29 mouse cellular contexts compared by ENCODE assay signal in genomic region chr12:99849996-99850395, GRCm38 (mm10). TPM values are rescaled to one million over a fixed set of nuclear protein-coding genes. Genes with fewer than 3 reads are reported as not detected.
DNase-seq lines count a peak whose midpoint lies in the region; ATAC-seq and TF ChIP-seq lines count a peak whose summit lies in the region.
"Had no signal": no experiment of that assay in that cellular context is flagged by ENCODE, and none has a peak within 500 bp of the region (broad histone marks: within the 10 kb centered on the region; RNA-seq: fewer than 3 reads in every experiment).

No protein-coding gene starts in this region.

- H3K9me3 ChIP-seq in MEL (replicated peaks; ENCODE audit: insufficient read depth, low read length), result no peaks in the 10 kb centered on the region
- no peaks in the 10 kb centered on the region for H3K9me3 ChIP-seq in stomach, postnatal 0 days (ENCODE audit: control insufficient read depth, low read length)
- H3K9me3 ChIP-seq: embryonic facial prominence, embryonic 12.5 days; forebrain, embryonic 10.5 days; forebrain, embryonic 15.5 days; liver, embryonic 15.5 days; megakaryocyte, embryonic 14.5 days; midbrain, embryonic 13.5 days; neural tube, embryonic 13.5 days had no signal

- H3K27ac ChIP-seq in layer of hippocampus, adult 2 months, result no peak overlapping the region
- no peak overlapping the region for H3K27ac ChIP-seq in MEL (ENCODE audit: control insufficient read depth, low read depth, low read length)
- H3K27ac ChIP-seq in stomach, postnatal 0 days (replicated peaks), result no peak overlapping the region
- H3K27ac ChIP-seq: embryonic facial prominence, embryonic 12.5 days; forebrain, embryonic 10.5 days; forebrain, embryonic 15.5 days; hindbrain, embryonic 14.5 days; liver, embryonic 15.5 days; midbrain, embryonic 13.5 days; neural tube, embryonic 13.5 days had no signal

- TF ChIP-seq EP300 in MEL (IDR thresholded peaks at IDR 0.05; ENCODE audit: low read depth in 1 of 2, low read length in 2 of 2), result no peak
- TF ChIP-seq EP300 in stomach, postnatal 0 days (optimal IDR thresholded peaks at IDR 0.05), result no peak

- H3K4me3 ChIP-seq in layer of hippocampus, adult 2 months, result no peak overlapping the region
- no peak overlapping the region for H3K4me3 ChIP-seq in MEL (ENCODE audit: control insufficient read depth in 1 of 2, insufficient read depth in 1 of 2, low read depth in 2 of 2, low read length in 2 of 2)
- H3K4me3 ChIP-seq in stomach, postnatal 0 days (ENCODE audit: low read depth, low read length), result no peak overlapping the region
- H3K4me3 ChIP-seq: embryonic facial prominence, embryonic 12.5 days; forebrain, embryonic 10.5 days; forebrain, embryonic 15.5 days; liver, embryonic 15.5 days; megakaryocyte, embryonic 14.5 days; midbrain, embryonic 13.5 days; neural tube, embryonic 13.5 days had no signal

- TF ChIP-seq RAD21 in MEL (IDR thresholded peaks at IDR 0.05; ENCODE audit: low read depth, low read length), result peak; percentile 61

- no peaks in the 10 kb centered on the region for H3K79me2 ChIP-seq in MEL (ENCODE audit: control insufficient read depth, insufficient read depth, low read length, poor library complexity)

- peak; percentile 27; the same call in 1 of the 2 replicates for TF ChIP-seq CTCF in layer of hippocampus, adult 2 months (conservative IDR thresholded peaks at IDR 0.05)
- peak; percentile 9 to 53 (median 33); a peak in 4 of 6 replicates for TF ChIP-seq CTCF in MEL (IDR thresholded peaks at IDR 0.05 in 2 of 3, conservative IDR thresholded peaks at IDR 0.05 in 1 of 3; ENCODE audit: control insufficient read depth in 1 of 3, insufficient read depth in 1 of 3, low read depth in 2 of 3, low read length in 3 of 3, poor library complexity in 1 of 3, severe bottlenecking in 1 of 3)
- peak; percentile 21; the same call in 1 of the 2 replicates for TF ChIP-seq CTCF in stomach, postnatal 0 days (IDR thresholded peaks at IDR 0.05; ENCODE audit: low read depth)

- H3K9ac ChIP-seq in MEL (ENCODE audit: control insufficient read depth, low read depth, low read length, poor library complexity, severe bottlenecking), result no peak overlapping the region
- no peak overlapping the region for H3K9ac ChIP-seq in stomach, postnatal 0 days (ENCODE audit: low read length)
- H3K9ac ChIP-seq: embryonic facial prominence, embryonic 12.5 days; forebrain, embryonic 15.5 days; hindbrain, embryonic 14.5 days; liver, embryonic 15.5 days; midbrain, embryonic 13.5 days; neural tube, embryonic 13.5 days had no signal

- no peaks in the 10 kb centered on the region; a peak in 1 of 4 replicates for H3K36me3 ChIP-seq in MEL (ENCODE audit: control insufficient read depth in 1 of 2, insufficient read depth in 2 of 2, low read length in 2 of 2)
- H3K36me3 ChIP-seq in stomach, postnatal 0 days (ENCODE audit: control insufficient read depth, insufficient read depth, low read length), result no peaks in the 10 kb centered on the region
- H3K36me3 ChIP-seq: embryonic facial prominence, embryonic 12.5 days; forebrain, embryonic 15.5 days; liver, embryonic 15.5 days; midbrain, embryonic 13.5 days; neural tube, embryonic 13.5 days had no signal

- H3K4me2 ChIP-seq in stomach, postnatal 0 days (replicated peaks; ENCODE audit: low read depth), result no peak overlapping the region
- H3K4me2 ChIP-seq: embryonic facial prominence, embryonic 12.5 days; forebrain, embryonic 15.5 days; heart, embryonic 11.5 days; hindbrain, embryonic 14.5 days; liver, embryonic 15.5 days; midbrain, embryonic 13.5 days; neural tube, embryonic 13.5 days had no signal

- no peak for DNase-seq in layer of hippocampus, adult 2 months (ENCODE audit: low spot score in 2 of 2)
- DNase-seq in layer of hippocampus, adult 8-10 months (ENCODE audit: low spot score in 2 of 2), result no peak
- DNase-seq in A20 (ENCODE audit: low read depth, low spot score), result peak; percentile 16
- DNase-seq in MEL (ENCODE audit: low read depth, low spot score), result peak; percentile 53
- DNase-seq in stomach, postnatal 0 days (ENCODE audit: low spot score), result no peak
- DNase-seq in urinary bladder, adult 2 months (ENCODE audit: low spot score), result no peak
- DNase-seq: adrenal gland, postnatal 14 days; cerebellum, adult 11-12 months; cerebellum, adult 9-11 months; embryo, embryonic 11 days; gastrocnemius, postnatal 25 days; heart, postnatal 4 days; kidney, adult 18-20 months; kidney, postnatal 4 days; layer of hippocampus, adult 9-11 months; liver; lung, postnatal 4 days; thymus, postnatal 14 days had no signal

- peaks cover 2 to 3% of the 10 kb centered on the region in 2 experiments; a peak in 1 of 4 replicates for H3K4me1 ChIP-seq in MEL (ENCODE audit: control insufficient read depth in 1 of 2, insufficient read depth in 2 of 2, low read length in 2 of 2)
- no peaks in the 10 kb centered on the region for H3K4me1 ChIP-seq in stomach, postnatal 0 days (replicated peaks; ENCODE audit: control insufficient read depth, insufficient read depth)
- H3K4me1 ChIP-seq: embryonic facial prominence, embryonic 12.5 days; forebrain, embryonic 10.5 days; liver, embryonic 15.5 days had no signal

- WGBS in stomach, postnatal 0 days, result 92% methylated on average over 2 of the region's 2 CpGs

- no peak for ATAC-seq in stomach, postnatal 0 days (ENCODE audit: low FRiP score, low TSS enrichment)
- no peak for ATAC-seq in erythroid progenitor cell, adult 5-6 weeks (replicated peaks; ENCODE audit: low FRiP score, poor library complexity, severe bottlenecking)
- ATAC-seq: forebrain, embryonic 15.5 days; midbrain, embryonic 13.5 days had no signal

- no peak for TF ChIP-seq POLR2A in MEL (IDR thresholded peaks at IDR 0.05; ENCODE audit: control insufficient read depth in 1 of 2, insufficient read depth in 1 of 2, low read depth in 1 of 2, low read length in 2 of 2, poor library complexity in 1 of 2)

- no peaks in the 10 kb centered on the region for H3K27me3 ChIP-seq in MEL (ENCODE audit: control insufficient read depth in 1 of 2, insufficient read depth in 2 of 2, low read length in 2 of 2)
- H3K27me3 ChIP-seq in stomach, postnatal 0 days (ENCODE audit: control insufficient read depth, insufficient read depth, low read length), result no peaks in the 10 kb centered on the region
- H3K27me3 ChIP-seq: embryonic facial prominence, embryonic 12.5 days; forebrain, embryonic 15.5 days; liver, embryonic 15.5 days; megakaryocyte, embryonic 14.5 days; midbrain, embryonic 13.5 days; neural tube, embryonic 13.5 days had no signal

TF ChIP-seq in MEL, 35 proteins besides CTCF, POLR2A, EP300 and RAD21:
- TF ChIP-seq SIN3A (IDR thresholded peaks at IDR 0.05; ENCODE audit: low read length) (no peak), SMC3 (IDR thresholded peaks at IDR 0.05; ENCODE audit: low read depth, low read length) (peak; percentile 48), KAT2A (conservative IDR thresholded peaks at IDR 0.05; ENCODE audit: low read depth, low read length) (no peak), ELF1 (IDR thresholded peaks at IDR 0.05; ENCODE audit: low read depth, low read length) (no peak), CHD1 (IDR thresholded peaks at IDR 0.05; ENCODE audit: low read depth, low read length) (no peak), MAFK (IDR thresholded peaks at IDR 0.05; ENCODE audit: borderline replicate concordance, low read depth, low read length) (no peak), GABPA (IDR thresholded peaks at IDR 0.05; ENCODE audit: low read depth, low read length) (no peak), NRF1 (IDR thresholded peaks at IDR 0.05; ENCODE audit: insufficient read depth, low read depth, low read length, poor library complexity, severe bottlenecking) (no peak), E2F4 (IDR thresholded peaks at IDR 0.05; ENCODE audit: borderline replicate concordance, low read depth, low read length) (no peak), MAX (IDR thresholded peaks at IDR 0.05; ENCODE audit: low read length) (peak; percentile 42; the same call in 1 of the 2 replicates), ZC3H11A (IDR thresholded peaks at IDR 0.05; ENCODE audit: low read depth, low read length) (peak; percentile 41; the same call in 1 of the 2 replicates), MYC (IDR thresholded peaks at IDR 0.05; ENCODE audit: low read depth, low read length) (0 out of 2 replicates have a peak, but pooled peaks have one; percentile 47), GATA1 (IDR thresholded peaks at IDR 0.05; ENCODE audit: low read depth, low read length) (no peak), JUND (IDR thresholded peaks at IDR 0.05; ENCODE audit: low read depth, low read length) (no peak), ETS1 (IDR thresholded peaks at IDR 0.05; ENCODE audit: low read depth, low read length) (no peak)

RNA-seq across cellular contexts. Expression of gene Efcab11, which starts 34.2 kb away (rescaled TPM):
- under 1 TPM; 0.34 to 0.84 TPM for total RNA-seq in layer of hippocampus, adult 2 months (2021)
- under 1 TPM; 0.18 to 0.49 (median 0.43) TPM for total RNA-seq in layer of hippocampus, adult 8-10 months (2022)
- total RNA-seq in MEL (2012; rRNA removed), result 2.5 and 3.6 TPM in 2 replicates
- polyA plus RNA-seq in MEL (2012; ENCODE audit: insufficient read depth in 1 of 2, insufficient read length in 2 of 2, low read depth in 1 of 2, low replicate concordance in 2 of 2, missing spikeins in 1 of 2), result 1 to 10 TPM in 1 of 2 experiments, not detected in 1; 3.5 TPM
- polyA plus RNA-seq in stomach, postnatal 0 days (2015; fragmentation: Nextera tagmentation; extraction: Ambion mirVana), result 2.8 and 3.6 TPM in 2 replicates
- total RNA-seq in erythroid progenitor cell, adult 5-6 weeks (2015; ENCODE audit: low replicate concordance), result 21.8 and 42.5 TPM in 2 replicates
- total RNA-seq in erythroid progenitor cell, adult 5-6 weeks (2017; ENCODE audit: low replicate concordance), result 24.9 and 46.2 TPM in 2 replicates
- 0.28 and 0.62 TPM in 2 replicates for polyA plus RNA-seq in urinary bladder, adult 2 months (2012; rRNA removed)
- total RNA-seq: gastrocnemius, adult 18-20 months; gastrocnemius, postnatal 25 days had no signal

RNA-seq across cellular contexts. Expression of gene Tdp1, which starts 34.3 kb away (rescaled TPM):
- total RNA-seq in layer of hippocampus, adult 2 months (2021), result 10 to 100 TPM; 24.2 to 30.9 TPM
- 10 to 100 TPM; 24.2 to 29.4 (median 25.9) TPM for total RNA-seq in layer of hippocampus, adult 8-10 months (2022)
- 33.2 and 39.1 TPM in 2 replicates for total RNA-seq in MEL (2012; rRNA removed)
- 100 to 1,000 TPM in 1 of 2 experiments, 10 to 100 TPM in 1; 94.3 to 142 TPM for polyA plus RNA-seq in MEL (2012; ENCODE audit: insufficient read depth in 1 of 2, insufficient read length in 2 of 2, low read depth in 1 of 2, low replicate concordance in 2 of 2, missing spikeins in 1 of 2)
- polyA plus RNA-seq in stomach, postnatal 0 days (2015; fragmentation: Nextera tagmentation; extraction: Ambion mirVana), result 12.9 and 13.3 TPM in 2 replicates
- 28.5 and 28.9 TPM in 2 replicates for total RNA-seq in erythroid progenitor cell, adult 5-6 weeks (2015; ENCODE audit: low replicate concordance)
- 11.3 and 11.8 TPM in 2 replicates for total RNA-seq in erythroid progenitor cell, adult 5-6 weeks (2017; ENCODE audit: low replicate concordance)
- 12.1 and 12.4 TPM in 2 replicates for polyA plus RNA-seq in urinary bladder, adult 2 months (2012; rRNA removed)

Comparison
In these comparisons a context has a peak if more than half of its experiments do, and no peak if none do; other contexts are left out.
1. DNase-seq: peak in A20 (single experiment) and MEL (single experiment); none in layer of hippocampus, adult 2 months (0 of 2), layer of hippocampus, adult 8-10 months (0 of 2), stomach, postnatal 0 days (single experiment) and urinary bladder, adult 2 months (single experiment).
2. Peak in every context shown above with its lines, with median percentiles within 50 percentile points of each other: CTCF ChIP-seq.